Mouse (Mus musculus) hindbrain, embryonic 15.5 days (tissue): ENCODE data around the gene Plcb1. TPM values are rescaled to one million over a fixed set of nuclear protein-coding genes. Genes with fewer than 3 reads are reported as not detected.
"Not testable (repeated sequence)": the region's sequence is repeated elsewhere in the genome, so short reads cannot be mapped to it uniquely, and the experiment has no call there.

ENCODE experiments used
- ATAC-seq: fragments of 200-750 bp; cut with Nextera tagmentation; 2 replicates; pipeline ENCODE4 v1.8.0; 2017; ENCODE audit warnings: low read depth, moderate number of reproducible peaks, moderate TSS enrichment; ENCODE audit not compliant: low FRiP score
- H3K27ac ChIP-seq: fragments of 300-500 bp; sonication (generic); replicated peaks from 2 replicates; pipeline ENCODE4 v1.5.1; 2015; ENCODE audit warnings: mild to moderate bottlenecking, inconsistent platforms
- H3K27me3 ChIP-seq: fragments of 300-500 bp; sonication (generic); 2 replicates; pipeline ENCODE4 v1.6.1; 2015; ENCODE audit warnings: control low read depth, inconsistent platforms
- H3K36me3 ChIP-seq: fragments of 300-500 bp; sonication (generic); 2 replicates; pipeline ENCODE4 v1.6.1; 2015; ENCODE audit warnings: control low read depth, inconsistent platforms
- H3K4me1 ChIP-seq: fragments of 300-500 bp; sonication (generic); replicated peaks from 2 replicates; pipeline ENCODE4 v1.6.1; 2015; ENCODE audit warnings: control low read depth, inconsistent platforms
- H3K4me2 ChIP-seq: fragments of 300-500 bp; sonication (generic); 2 replicates; pipeline ENCODE4 v1.6.1; 2015; ENCODE audit warnings: moderate library complexity, mild to moderate bottlenecking, inconsistent platforms
- H3K4me3 ChIP-seq: fragments of 300-500 bp; sonication (generic); 2 replicates; pipeline ENCODE4 v1.5.1; 2015; ENCODE audit warnings: mild to moderate bottlenecking, inconsistent platforms
- H3K9ac ChIP-seq: fragments of 300-500 bp; sonication (generic); 2 replicates; pipeline ENCODE4 v1.6.1; 2015; ENCODE audit warnings: inconsistent platforms
- H3K9me3 ChIP-seq: fragments of 300-500 bp; sonication (generic); 2 replicates; pipeline ENCODE4 v1.6.1; 2016; ENCODE audit warnings: control low read depth, inconsistent platforms
- WGBS: fragments of 180-500 bp; shearing (Covaris S2); methylation state at CpG from one replicate; pipeline ENCODE4 v1.1.7; 2015; 5-methylcytosine and 5-hydroxymethylcytosine counted together
- polyA plus RNA-seq: library from polyadenylated mRNA; unstranded; fragments of >200 nt; fragmentation: Nextera tagmentation; extraction: Ambion mirVana; gene quantifications from 2 replicates; pipeline ENCODE4 v1.2.1, GENCODE M21; 2015

Gene Plcb1
- polyA plus RNA-seq, 1 experiment from 2014 or later: 53.3 TPM

GRCm38 (mm10) chr2:135380796-135381195 lies 594.9 kb downstream of the Plcb1 start:
- ATAC-seq: not testable (repeated sequence)

DNA sequence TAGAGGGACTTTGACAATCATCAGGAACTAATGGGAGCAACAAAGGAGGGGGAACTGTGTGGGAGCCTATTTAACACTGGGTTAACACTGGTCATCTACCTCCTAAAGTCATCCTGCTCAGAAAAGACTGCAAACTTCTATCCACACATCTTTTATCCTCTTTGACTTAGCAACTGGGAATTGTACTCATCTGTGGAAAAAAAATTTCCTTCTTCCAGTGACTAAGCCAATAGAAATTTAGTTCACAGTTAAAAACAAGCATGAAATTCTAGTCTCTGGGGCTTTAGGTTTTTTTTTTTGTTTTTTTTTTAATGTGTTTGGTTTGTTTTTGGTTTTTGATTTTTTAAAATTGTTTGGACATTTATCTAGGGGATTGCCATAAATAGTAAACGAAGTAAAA lies 595.5 kb downstream of the Plcb1 start:
- H3K27ac ChIP-seq: no peak overlapping the region
- ATAC-seq: no peak
- H3K4me2 ChIP-seq: no peak overlapping the region
- H3K36me3 ChIP-seq: peaks cover 1% of the 10 kb centered on the region; the same call in 1 of the 2 replicates
- H3K4me3 ChIP-seq: no peak overlapping the region
- H3K9me3 ChIP-seq: no peaks in the 10 kb centered on the region; the same call in 1 of the 2 replicates
- H3K4me1 ChIP-seq: no peaks in the 10 kb centered on the region
- WGBS: 98% methylated on average over 1 of the region's 1 CpGs
- H3K27me3 ChIP-seq: no peaks in the 10 kb centered on the region
- no peak overlapping the region for H3K9ac ChIP-seq

More at GRCm38 (mm10) chr2:135380796-135381195, 594.9 kb downstream of the Plcb1 start:
- 0 out of 2 replicates have a peak overlapping the region, but pooled peaks have one; percentile 9 for H3K4me2 ChIP-seq
- WGBS: 27% methylated on average over 7 of the region's 7 CpGs
- H3K9ac ChIP-seq, H3K27ac ChIP-seq, H3K27me3 ChIP-seq, H3K4me3 ChIP-seq, H3K4me1 ChIP-seq, H3K9me3 ChIP-seq, H3K36me3 ChIP-seq: not testable (repeated sequence)

DNA sequence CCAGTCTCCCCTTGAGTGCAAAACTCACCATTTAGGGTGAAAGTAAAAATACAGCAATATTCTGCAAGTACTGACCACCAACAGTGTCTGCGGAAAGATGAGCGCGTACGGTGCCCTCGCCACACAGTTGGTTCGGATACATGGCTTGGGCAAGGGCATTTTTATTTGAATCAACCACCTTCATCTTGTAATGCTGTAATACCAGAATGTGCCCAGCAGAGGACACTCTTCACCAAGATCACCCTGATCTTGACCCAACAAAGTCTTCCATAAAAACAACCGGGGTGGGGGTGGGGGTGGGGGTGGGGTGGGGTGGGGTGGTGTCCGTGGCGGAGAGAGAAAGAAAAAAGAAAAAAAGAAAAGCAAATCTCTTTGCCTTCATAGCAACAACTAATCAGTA lies 602.1 kb downstream of the Plcb1 start:
- H3K4me2 ChIP-seq: no peak overlapping the region
- 60% methylated on average over 9 of the region's 9 CpGs for WGBS

GRCm38 (mm10) chr2:135394698-135395097 lies 608.8 kb downstream of the Plcb1 start:
- H3K36me3 ChIP-seq: no peaks in the 10 kb centered on the region
- H3K9ac ChIP-seq: no peak overlapping the region
- no peak for ATAC-seq
- no peaks in the 10 kb centered on the region for H3K27me3 ChIP-seq
- H3K4me3 ChIP-seq: no peak overlapping the region
- 73% methylated on average over 3 of the region's 3 CpGs for WGBS
- H3K4me2 ChIP-seq: no peak overlapping the region
- H3K9me3 ChIP-seq: no peaks in the 10 kb centered on the region
- no peaks in the 10 kb centered on the region for H3K4me1 ChIP-seq
- no peak overlapping the region for H3K27ac ChIP-seq

More for the DNA sequence above, 602.1 kb downstream of the Plcb1 start:
- Histone ChIP-seq H3K36me3 (peaks cover 8% of the 10 kb centered on the region; the same call in 1 of the 2 replicates), H3K4me3 (no peak overlapping the region), H3K9me3 (no peaks in the 10 kb centered on the region), H3K27me3 (no peaks in the 10 kb centered on the region), H3K9ac (no peak overlapping the region), H3K27ac (no peak overlapping the region), H3K4me1 (no peaks in the 10 kb centered on the region)
- ATAC-seq: no peak

- Histone ChIP-seq H3K4me1 (no peaks in the 10 kb centered on the region), H3K4me3 (no peak overlapping the region), H3K9ac (no peak overlapping the region), H3K27me3 (no peaks in the 10 kb centered on the region), H3K27ac (no peak overlapping the region), H3K9me3 (no peaks in the 10 kb centered on the region), H3K4me2 (no peak overlapping the region), H3K36me3 (no peaks in the 10 kb centered on the region)
- 94% methylated on average over 3 of the region's 3 CpGs for WGBS
- ATAC-seq: no peak
Measured at GRCm38 (mm10) chr2:135396375-135396774, 610.5 kb downstream of the Plcb1 start.

- WGBS: 90% methylated on average over 2 of the region's 2 CpGs
- H3K36me3 ChIP-seq: no peaks in the 10 kb centered on the region
- no peak for ATAC-seq
Measured at GRCm38 (mm10) chr2:135397970-135398369, 612.1 kb downstream of the Plcb1 start.

GRCm38 (mm10) chr2:135399760-135400159 lies 613.9 kb downstream of the Plcb1 start:
- H3K9ac ChIP-seq: no peak overlapping the region
- no peak overlapping the region for H3K4me3 ChIP-seq
- ATAC-seq: no peak
- H3K36me3 ChIP-seq: no peaks in the 10 kb centered on the region
- no peaks in the 10 kb centered on the region for H3K9me3 ChIP-seq
- no peaks in the 10 kb centered on the region for H3K4me1 ChIP-seq
- no peaks in the 10 kb centered on the region for H3K27me3 ChIP-seq
- no peak overlapping the region for H3K27ac ChIP-seq
- H3K4me2 ChIP-seq: no peak overlapping the region
- 92% methylated on average over 6 of the region's 6 CpGs for WGBS

More at GRCm38 (mm10) chr2:135397970-135398369, 612.1 kb downstream of the Plcb1 start:
- no peaks in the 10 kb centered on the region for H3K4me1 ChIP-seq
- no peak overlapping the region for H3K4me3 ChIP-seq
- H3K27me3 ChIP-seq: no peaks in the 10 kb centered on the region
- H3K27ac ChIP-seq: no peak overlapping the region
- H3K9ac ChIP-seq: no peak overlapping the region
- no peak overlapping the region for H3K4me2 ChIP-seq
- H3K9me3 ChIP-seq: no peaks in the 10 kb centered on the region

GRCm38 (mm10) chr2:135402916-135403315 lies 617.0 kb downstream of the Plcb1 start:
- Histone ChIP-seq H3K9me3 (no peaks in the 10 kb centered on the region), H3K9ac (no peak overlapping the region), H3K4me1 (no peaks in the 10 kb centered on the region), H3K4me2 (no peak overlapping the region), H3K4me3 (no peak overlapping the region), H3K27me3 (no peaks in the 10 kb centered on the region), H3K36me3 (no peaks in the 10 kb centered on the region), H3K27ac (no peak overlapping the region)
- WGBS: 15% methylated on average over 1 of the region's 1 CpGs
- ATAC-seq: no peak

DNA sequence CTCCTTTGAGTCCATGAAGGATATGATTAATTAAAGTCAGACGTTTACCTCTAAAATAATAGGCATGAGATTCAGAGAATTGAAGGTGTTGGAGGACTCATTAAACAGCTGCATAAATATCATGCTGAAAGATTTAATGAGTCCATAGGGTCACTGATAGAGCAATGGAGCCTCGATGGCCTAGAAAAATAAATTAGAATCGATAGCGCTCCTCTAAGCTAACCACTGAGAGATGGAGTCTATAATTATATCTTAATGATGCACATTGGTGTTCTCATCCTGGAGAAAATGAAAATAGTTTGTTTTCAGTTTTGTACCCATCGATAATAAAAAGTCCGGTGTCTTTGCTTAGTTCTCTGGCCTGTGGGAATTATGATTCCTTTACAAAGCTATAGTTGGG lies 617.5 kb downstream of the Plcb1 start:
- Histone ChIP-seq H3K4me2 (no peak overlapping the region), H3K4me3 (no peak overlapping the region), H3K27ac (no peak overlapping the region), H3K9me3 (no peaks in the 10 kb centered on the region), H3K36me3 (no peaks in the 10 kb centered on the region), H3K27me3 (no peaks in the 10 kb centered on the region), H3K9ac (no peak overlapping the region), H3K4me1 (no peaks in the 10 kb centered on the region)
- WGBS: 43% methylated on average over 6 of the region's 6 CpGs
- ATAC-seq: 0 out of 2 replicates have a peak, but pooled peaks have one; percentile 30

- H3K9me3 ChIP-seq: no peaks in the 10 kb centered on the region
- H3K9ac ChIP-seq: no peak overlapping the region
- H3K27me3 ChIP-seq: no peaks in the 10 kb centered on the region
- no peaks in the 10 kb centered on the region for H3K4me1 ChIP-seq
- WGBS: 38% methylated on average over 1 of the region's 1 CpGs
- no peak overlapping the region for H3K4me3 ChIP-seq
- no peak overlapping the region for H3K4me2 ChIP-seq
- no peak for ATAC-seq
- H3K36me3 ChIP-seq: no peaks in the 10 kb centered on the region
- H3K27ac ChIP-seq: no peak overlapping the region
Measured at GRCm38 (mm10) chr2:135404095-135404494, 618.2 kb downstream of the Plcb1 start.

- Histone ChIP-seq H3K9ac (no peak overlapping the region), H3K9me3 (no peaks in the 10 kb centered on the region), H3K4me2 (no peak overlapping the region), H3K27me3 (no peaks in the 10 kb centered on the region), H3K36me3 (no peaks in the 10 kb centered on the region), H3K4me1 (no peaks in the 10 kb centered on the region), H3K4me3 (no peak overlapping the region), H3K27ac (no peak overlapping the region; the same call in 1 of the 2 replicates)
- ATAC-seq: no peak
- WGBS: 21% methylated on average over 5 of the region's 5 CpGs
Measured at GRCm38 (mm10) chr2:135409418-135410097, 623.7 kb downstream of the Plcb1 start.

GRCm38 (mm10) chr2:135411675-135412074 lies 625.8 kb downstream of the Plcb1 start:
- Histone ChIP-seq H3K4me3 (no peak overlapping the region), H3K4me2 (no peak overlapping the region), H3K9me3 (no peaks in the 10 kb centered on the region), H3K36me3 (no peaks in the 10 kb centered on the region), H3K4me1 (no peaks in the 10 kb centered on the region), H3K9ac (no peak overlapping the region), H3K27me3 (no peaks in the 10 kb centered on the region), H3K27ac (no peak overlapping the region)
- ATAC-seq: no peak
- WGBS: 56% methylated on average over 2 of the region's 2 CpGs

GRCm38 (mm10) chr2:135415137-135415536 lies 629.3 kb downstream of the Plcb1 start:
- 72% methylated on average over 4 of the region's 4 CpGs for WGBS
- no peak for ATAC-seq
- H3K9ac ChIP-seq: no peak overlapping the region
- H3K4me2 ChIP-seq: no peak overlapping the region
- H3K4me3 ChIP-seq: no peak overlapping the region
- H3K27ac ChIP-seq: no peak overlapping the region
- H3K9me3 ChIP-seq: no peaks in the 10 kb centered on the region
- no peaks in the 10 kb centered on the region for H3K36me3 ChIP-seq
- H3K4me1 ChIP-seq: peaks cover 6% of the 10 kb centered on the region; the same call in 1 of the 2 replicates
- no peaks in the 10 kb centered on the region for H3K27me3 ChIP-seq
